Mouse (Mus musculus) hindbrain, embryonic 14.5 days (tissue): Measurements from ENCODE around the gene Mtnr1b. TPM values are rescaled to one million over a fixed set of nuclear protein-coding genes. Genes with fewer than 3 reads are reported as not detected.
A peak's percentile ranks its signal among the peaks of the same experiment; 100 is the strongest.

Experiments used
- ATAC-seq: fragments of 200-750 bp; cut with Nextera tagmentation; 2 replicates; pipeline ENCODE4 v1.8.0; 2017; ENCODE audit warnings: moderate number of reproducible peaks, mild to moderate bottlenecking, moderate TSS enrichment, moderate library complexity; ENCODE audit not compliant: low FRiP score
- DNase-seq: peaks from one replicate; pipeline ENCODE4 v3.0.0-alpha.2; 2015; ENCODE audit warnings: low spot score
- H3K27ac ChIP-seq: fragments of 300-500 bp; sonication (generic); 2 replicates; pipeline ENCODE4 v1.5.1; 2014; ENCODE audit warnings: mild to moderate bottlenecking, moderate library complexity
- H3K27me3 ChIP-seq: fragments of 300-500 bp; sonication (generic); 2 replicates; pipeline ENCODE4 v1.6.1; 2014; ENCODE audit warnings: mild to moderate bottlenecking, low read length, mixed read lengths; ENCODE audit not compliant: control insufficient read depth, insufficient read depth
- H3K36me3 ChIP-seq: fragments of 300-500 bp; sonication (generic); replicated peaks from 2 replicates; pipeline ENCODE4 v1.6.1; 2014; ENCODE audit not compliant: control insufficient read depth, insufficient read depth
- H3K4me1 ChIP-seq: fragments of 300-500 bp; sonication (generic); replicated peaks from 2 replicates; pipeline ENCODE4 v1.6.1; 2014; ENCODE audit warnings: antibody characterized with exemption, low read length, mixed read lengths; ENCODE audit not compliant: control insufficient read depth, insufficient read depth
- H3K4me2 ChIP-seq: fragments of 300-500 bp; sonication (generic); replicated peaks from 2 replicates; pipeline ENCODE4 v1.6.1; 2014; ENCODE audit warnings: mild to moderate bottlenecking, moderate library complexity
- H3K4me3 ChIP-seq: fragments of 300-500 bp; sonication (generic); replicated peaks from 2 replicates; pipeline ENCODE4 v1.5.1; 2014; ENCODE audit warnings: mild to moderate bottlenecking, low read length
- H3K9ac ChIP-seq: fragments of 300-500 bp; sonication (generic); 2 replicates; pipeline ENCODE4 v1.6.1; 2014
- H3K9me3 ChIP-seq: fragments of 300-500 bp; sonication (generic); 2 replicates; pipeline ENCODE4 v1.6.1; 2016; ENCODE audit warnings: low read length; ENCODE audit not compliant: control insufficient read depth
- WGBS: fragments of 180-500 bp; shearing (Covaris S2); extraction: QIAGEN DNeasy Blood & Tissue Kit; methylation state at CpG from one replicate; pipeline ENCODE4 v1.1.7; 2014; 5-methylcytosine and 5-hydroxymethylcytosine counted together
- polyA plus RNA-seq: library from polyadenylated mRNA; unstranded; fragments of >200 nt; fragmentation: Nextera tagmentation; extraction: Ambion mirVana; gene quantifications from 2 replicates; pipeline ENCODE4 v1.2.1, GENCODE M21; 2014

The Mtnr1b gene
- not detected in 2 replicates for polyA plus RNA-seq

DNA sequence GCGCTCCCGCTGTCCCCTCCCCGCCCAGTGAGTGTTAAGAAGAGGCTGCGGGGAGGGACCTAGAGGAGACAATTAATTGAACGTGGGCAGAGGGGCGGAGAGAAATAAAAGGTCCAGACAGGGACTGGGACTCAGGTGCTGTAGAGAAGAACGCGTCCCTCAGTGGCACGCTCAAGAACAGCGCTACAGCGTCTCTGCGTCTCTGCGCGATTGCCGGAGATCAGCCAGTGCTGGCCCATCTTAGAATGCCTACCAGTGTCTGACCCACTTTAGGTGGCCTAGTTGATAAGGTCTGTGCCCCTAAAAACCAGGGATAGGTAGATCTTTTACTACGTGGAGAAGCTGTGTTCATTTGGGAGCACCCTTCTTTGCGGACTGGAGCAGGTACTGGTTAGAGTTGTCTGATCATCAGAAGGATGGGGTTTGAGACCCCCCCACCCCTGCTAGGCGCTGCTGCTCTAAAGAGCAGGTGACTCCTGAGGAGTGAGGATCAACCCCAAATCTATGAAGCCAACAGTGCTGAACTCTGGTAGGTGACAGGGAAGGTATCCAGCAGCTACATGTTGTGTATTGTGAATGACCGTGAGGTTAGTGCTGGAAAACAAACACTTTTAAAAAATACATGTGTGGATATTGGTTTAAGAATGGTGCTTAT lies at the start of gene Mtnr1b:
Gene Mtnr1b (minus strand): TSS at position 51 of the 655 bp plus-strand sequence.
- H3K9ac ChIP-seq: no peak within 1 kb of the TSS
- DNase-seq: no peak
- H3K9me3 ChIP-seq: no peaks in the 10 kb centered on the region
- H3K4me3 ChIP-seq: no peak within 1 kb of the TSS
- H3K27me3 ChIP-seq: 0 out of 2 replicates have a peak, but pooled peaks cover 4% of the 10 kb centered on the region
- no peak within 1 kb of the TSS for H3K27ac ChIP-seq
- no peaks in the 10 kb centered on the region for H3K36me3 ChIP-seq
- no peaks in the 10 kb centered on the region for H3K4me1 ChIP-seq
- H3K4me2 ChIP-seq: no peak within 1 kb of the TSS; the same call in 1 of the 2 replicates
- no peak for ATAC-seq
- 56% methylated on average over 19 of the region's 19 CpGs for WGBS

DNA sequence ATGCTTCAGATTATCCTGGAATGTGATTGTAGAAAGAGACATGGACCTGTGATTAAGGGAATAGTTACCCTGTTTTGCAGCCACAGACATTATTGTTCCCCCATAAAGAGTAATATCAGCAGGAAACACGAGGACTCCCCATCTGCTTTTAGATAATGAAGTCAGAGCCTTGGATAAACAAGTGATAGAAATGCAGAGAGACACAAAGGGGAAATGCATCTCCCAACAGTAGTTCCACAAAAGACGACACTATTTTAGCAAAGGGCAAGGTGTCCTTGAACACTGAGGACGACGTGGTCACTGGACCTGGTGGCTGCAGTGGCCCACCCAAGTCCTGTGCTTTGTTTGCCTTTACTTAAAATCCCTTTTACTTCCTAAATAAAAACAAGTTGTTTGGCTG lies 45.9 kb upstream of the Mtnr1b start:
- peaks cover 24% of the 10 kb centered on the region for H3K36me3 ChIP-seq
- no peak for DNase-seq
- no peak for ATAC-seq
- no peak overlapping the region for H3K27ac ChIP-seq
- H3K4me2 ChIP-seq: no peak overlapping the region
- no peaks in the 10 kb centered on the region for H3K9me3 ChIP-seq
- H3K9ac ChIP-seq: no peak overlapping the region
- no peak overlapping the region for H3K4me3 ChIP-seq
- no peaks in the 10 kb centered on the region for H3K4me1 ChIP-seq
- no peaks in the 10 kb centered on the region for H3K27me3 ChIP-seq
- 79% methylated on average over 4 of the region's 4 CpGs for WGBS

DNA sequence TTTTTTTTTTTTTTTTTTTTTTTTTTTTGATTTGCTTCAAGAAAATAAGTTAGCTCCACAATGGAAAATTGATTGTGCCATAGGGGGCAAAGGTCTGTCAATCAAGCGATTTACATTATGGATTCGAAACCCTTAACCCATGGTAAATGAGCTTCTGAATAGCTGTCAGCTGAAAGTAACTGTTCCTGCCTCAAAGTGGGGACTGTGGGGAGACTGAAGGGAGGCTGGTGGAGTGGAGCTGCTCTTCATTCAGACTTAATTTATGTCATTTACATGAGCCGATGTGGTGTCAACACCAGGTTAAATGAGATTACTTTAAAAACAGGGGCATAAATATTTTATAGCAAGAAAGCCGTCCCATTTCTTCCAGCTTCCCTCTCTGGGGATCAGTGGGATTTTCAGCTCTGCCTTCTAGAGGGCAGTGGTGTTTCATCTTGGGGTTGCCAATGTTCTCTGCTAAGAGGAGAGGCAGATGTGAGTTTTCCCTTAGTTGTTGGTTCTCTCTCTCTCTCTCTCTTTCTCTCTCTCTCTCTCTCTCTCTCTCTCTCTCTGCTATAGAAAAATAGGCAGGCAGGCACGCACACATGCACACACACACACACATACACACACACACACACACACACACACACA lies 45.1 kb upstream of the Mtnr1b start:
- DNase-seq (peak; percentile 67), ATAC-seq (no peak)
- H3K4me3 ChIP-seq: no peak overlapping the region
- H3K36me3 ChIP-seq: peaks cover 24% of the 10 kb centered on the region
- no peaks in the 10 kb centered on the region for H3K27me3 ChIP-seq
- H3K4me2 ChIP-seq: no peak overlapping the region
- H3K4me1 ChIP-seq: no peaks in the 10 kb centered on the region
- no peak overlapping the region for H3K27ac ChIP-seq
- no peaks in the 10 kb centered on the region for H3K9me3 ChIP-seq
- no peak overlapping the region for H3K9ac ChIP-seq
- WGBS: 40% methylated on average over 5 of the region's 5 CpGs

DNA sequence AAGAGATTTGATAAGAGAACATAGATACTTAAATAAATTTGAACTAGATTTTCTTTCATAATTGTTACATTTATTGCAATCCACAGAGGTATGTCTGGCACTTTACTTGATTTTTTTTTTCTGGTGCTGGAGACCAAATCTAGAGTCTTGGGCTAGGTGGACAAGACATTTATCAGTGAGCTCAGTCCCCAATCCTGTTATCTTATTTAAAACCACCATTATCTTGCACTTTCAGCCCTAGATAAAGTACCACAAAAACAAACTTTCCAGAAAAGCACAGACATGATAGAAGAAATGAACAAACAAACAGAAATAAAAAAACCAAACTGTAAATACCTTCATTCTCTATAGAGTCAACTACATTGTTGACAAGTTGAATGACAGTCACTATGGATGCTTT lies 42.2 kb upstream of the Mtnr1b start:
- DNase-seq (no peak), ATAC-seq (no peak)
- H3K4me2 ChIP-seq: no peak overlapping the region

DNA sequence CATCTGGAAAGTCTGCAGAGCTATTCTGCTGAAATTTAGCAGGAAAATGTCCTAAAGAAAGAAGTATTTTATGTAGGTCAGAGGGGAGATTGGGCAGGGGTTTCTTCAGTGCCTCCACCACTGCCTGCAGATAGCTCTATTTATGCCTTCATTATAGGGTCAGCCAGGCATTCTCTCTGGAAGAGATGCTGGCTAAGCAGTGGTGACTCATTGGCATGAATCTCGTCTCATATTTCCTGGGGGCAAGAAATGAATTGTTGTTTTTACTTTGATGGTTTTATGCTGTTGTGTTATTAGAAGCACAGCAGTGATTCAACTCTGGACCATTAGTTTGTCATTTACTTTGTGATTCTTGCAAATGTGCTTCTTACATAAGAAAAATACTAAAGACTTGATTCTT lies 38.4 kb upstream of the Mtnr1b start:
- H3K4me2 ChIP-seq: no peak overlapping the region

More for the DNA sequence above, 42.2 kb upstream of the Mtnr1b start:
- H3K4me1 ChIP-seq: no peaks in the 10 kb centered on the region
- H3K4me3 ChIP-seq: no peak overlapping the region
- H3K9ac ChIP-seq: no peak overlapping the region
- H3K27me3 ChIP-seq: no peaks in the 10 kb centered on the region
- no peak overlapping the region for H3K27ac ChIP-seq
- no peaks in the 10 kb centered on the region for H3K9me3 ChIP-seq
- H3K36me3 ChIP-seq: peaks cover 18% of the 10 kb centered on the region

DNA sequence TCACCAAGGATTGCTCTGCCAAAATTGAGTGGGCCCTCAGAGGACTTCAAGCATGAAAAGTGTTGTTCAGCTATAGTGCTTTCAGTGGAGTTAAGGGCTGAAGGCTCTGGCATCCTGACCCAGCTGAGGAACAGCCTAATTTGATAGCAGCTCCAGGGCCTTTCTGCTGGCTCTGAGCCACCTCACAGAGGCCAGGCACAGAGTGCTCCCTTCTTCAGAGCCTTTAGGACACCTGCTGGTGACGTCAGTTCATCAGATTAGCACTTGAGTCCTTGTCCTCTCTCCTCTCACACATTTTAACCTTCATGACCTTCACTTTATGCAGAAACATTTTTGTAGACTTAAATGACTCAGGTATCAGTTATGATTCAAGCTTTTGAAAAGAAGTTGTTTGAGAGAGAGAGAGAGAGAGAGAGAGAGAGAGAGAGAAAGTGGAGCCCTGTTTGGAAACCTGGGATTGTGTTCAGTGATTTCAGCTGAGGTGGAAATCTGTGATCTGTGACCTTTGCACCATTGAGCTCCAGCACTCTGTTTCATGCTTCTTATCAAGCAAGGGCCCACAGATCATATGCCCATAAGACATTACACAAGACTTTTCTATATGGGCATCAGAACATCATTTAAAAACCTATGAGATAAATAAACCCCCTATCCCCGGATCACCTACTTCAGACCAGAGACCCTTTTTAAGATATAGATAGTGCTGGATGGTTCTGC lies 35.2 kb upstream of the Mtnr1b start:
- no peaks in the 10 kb centered on the region for H3K36me3 ChIP-seq
- no peak overlapping the region for H3K4me3 ChIP-seq
- ATAC-seq (no peak), DNase-seq (no peak)
- no peaks in the 10 kb centered on the region for H3K9me3 ChIP-seq
- H3K4me1 ChIP-seq: peaks cover 3% of the 10 kb centered on the region; the same call in 1 of the 2 replicates
- H3K27me3 ChIP-seq: no peaks in the 10 kb centered on the region
- no peak overlapping the region for H3K4me2 ChIP-seq
- no peak overlapping the region for H3K27ac ChIP-seq
- no peak overlapping the region for H3K9ac ChIP-seq
- 76% methylated on average over 2 of the region's 2 CpGs for WGBS

More for the DNA sequence above, 38.4 kb upstream of the Mtnr1b start:
- Histone ChIP-seq H3K9ac (no peak overlapping the region), H3K9me3 (no peaks in the 10 kb centered on the region), H3K27me3 (no peaks in the 10 kb centered on the region), H3K4me3 (no peak overlapping the region), H3K36me3 (0 out of 2 replicates have a peak, but pooled peaks cover 9% of the 10 kb centered on the region), H3K4me1 (no peaks in the 10 kb centered on the region), H3K27ac (no peak overlapping the region)
- ATAC-seq (no peak), DNase-seq (no peak)
- 54% methylated on average over 1 of the region's 1 CpGs for WGBS

DNA sequence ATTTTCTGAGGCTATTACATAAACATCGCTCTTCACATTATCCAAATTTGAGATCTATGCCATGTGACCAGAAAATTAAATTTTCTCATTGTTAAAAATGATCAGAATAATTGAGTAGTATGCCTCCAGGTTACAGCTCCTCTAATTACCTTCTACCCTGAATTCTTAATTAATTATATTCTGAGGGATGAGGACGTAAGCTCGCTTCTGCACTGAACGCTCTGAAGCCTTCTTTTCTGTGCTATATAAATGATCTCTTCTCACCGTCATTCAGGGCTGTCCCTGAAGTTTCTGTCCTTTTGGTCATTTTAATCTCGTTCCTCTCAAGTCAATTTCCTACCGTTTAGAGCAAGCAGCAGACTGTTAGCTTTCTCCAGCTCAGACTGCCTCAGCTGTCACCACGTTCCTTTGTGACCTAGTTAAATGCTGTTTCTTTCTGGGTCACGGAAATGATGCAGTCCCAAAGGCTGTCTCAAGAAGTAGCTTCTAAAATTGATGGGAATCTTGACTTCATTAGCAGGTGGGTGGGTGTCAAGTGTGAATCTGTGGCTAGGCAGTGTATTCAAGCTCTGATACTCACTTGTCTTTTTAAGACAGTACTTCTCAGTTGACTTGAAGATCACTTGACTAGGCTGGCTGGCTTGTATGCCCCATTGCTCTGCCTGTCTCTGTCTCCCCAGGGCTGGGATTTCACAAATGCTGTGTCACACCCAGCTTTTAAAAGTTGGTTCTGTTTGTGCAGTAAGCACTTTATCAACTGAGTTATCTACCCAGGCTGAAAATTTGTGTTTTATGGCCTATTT lies 29.8 kb upstream of the Mtnr1b start:
- Histone ChIP-seq H3K9me3 (no peaks in the 10 kb centered on the region), H3K4me2 (peak overlapping the region; percentile 8; the same call in 1 of the 2 replicates), H3K4me3 (no peak overlapping the region), H3K27ac (0 out of 2 replicates have a peak overlapping the region, but pooled peaks have one; percentile 29), H3K4me1 (peaks cover 9% of the 10 kb centered on the region), H3K27me3 (no peaks in the 10 kb centered on the region), H3K9ac (no peak overlapping the region), H3K36me3 (no peaks in the 10 kb centered on the region)
- ATAC-seq: peak; percentile 75; the same call in 1 of the 2 replicates
- 28% methylated on average over 9 of the region's 9 CpGs for WGBS
- peak; percentile 27 for DNase-seq

DNA sequence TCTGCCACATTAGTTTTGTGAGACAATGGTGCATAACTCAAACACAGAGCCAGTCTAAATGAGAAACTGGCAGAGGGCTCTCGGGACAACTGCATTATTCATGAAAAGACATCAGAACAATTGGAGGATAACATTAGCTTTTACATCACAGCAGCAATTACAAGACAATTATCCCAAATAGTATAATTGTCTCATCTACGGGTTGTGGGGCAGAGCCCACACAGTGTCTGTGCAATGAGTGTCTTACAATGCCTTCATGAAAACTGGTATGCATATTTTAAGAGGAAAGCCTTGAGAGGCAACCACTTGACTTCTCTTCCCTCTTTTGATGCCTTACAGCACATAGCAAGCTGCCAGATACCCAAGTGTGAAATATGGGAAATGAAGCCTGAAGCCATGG lies 23.8 kb upstream of the Mtnr1b start:
- no peaks in the 10 kb centered on the region for H3K36me3 ChIP-seq
- H3K27ac ChIP-seq: no peak overlapping the region
- H3K4me1 ChIP-seq: no peaks in the 10 kb centered on the region
- H3K4me2 ChIP-seq: no peak overlapping the region
- H3K4me3 ChIP-seq: no peak overlapping the region
- 45% methylated on average over 2 of the region's 2 CpGs for WGBS
- DNase-seq (no peak), ATAC-seq (no peak; the same call in 1 of the 2 replicates)
- H3K9ac ChIP-seq: no peak overlapping the region
- no peaks in the 10 kb centered on the region for H3K27me3 ChIP-seq
- H3K9me3 ChIP-seq: no peaks in the 10 kb centered on the region
